Mouse (Mus musculus) CH12.LX (cell line): ENCODE data around the gene Map4k3. TPM values are rescaled to one million over a fixed set of nuclear protein-coding genes. Genes with fewer than 3 reads are reported as not detected.
A peak's percentile ranks its signal among the peaks of the same experiment; 100 is the strongest.

Experiments
- DNase-seq: peaks from one replicate; pipeline ENCODE4 v3.0.0-alpha.2; 2013; ENCODE audit errors: extremely low read depth
- H3K27ac ChIP-seq: 2 replicates; pipeline ENCODE4 v1.5.1; 2012; ENCODE audit warnings: low read depth, mild to moderate bottlenecking, control low read depth, moderate library complexity; ENCODE audit not compliant: insufficient read depth
- H3K27me3 ChIP-seq: replicated peaks from 2 replicates; pipeline ENCODE3; 2012; ENCODE audit warnings: inconsistent platforms
- H3K36me3 ChIP-seq, 2 experiments: replicated peaks in 1 of 2; 2 replicates each; pipeline versions ENCODE3 to v1.6.1; 2012; ENCODE audit warnings: inconsistent platforms in 1 of 2, low read length in 1 of 2, mild to moderate bottlenecking in 1 of 2, mixed read lengths in 1 of 2, moderate library complexity in 1 of 2; ENCODE audit not compliant: control insufficient read depth in 1 of 2, insufficient read depth in 1 of 2
- H3K4me1 ChIP-seq, 2 experiments: 2 replicates each; pipeline ENCODE4 v1.6.1; 2012; ENCODE audit warnings: inconsistent platforms in 1 of 2, moderate library complexity in 1 of 2; ENCODE audit not compliant: insufficient read depth in 2 of 2, control insufficient read depth in 1 of 2
- H3K4me2 ChIP-seq: 2 replicates; pipeline ENCODE4 v1.6.1; 2012; ENCODE audit warnings: low read depth, mild to moderate bottlenecking, control low read depth; ENCODE audit not compliant: poor library complexity, insufficient read depth, severe bottlenecking
- H3K4me3 ChIP-seq, 3 experiments: fragments of 150-350 bp in 1 of 3; sonication (generic) in 1 of 3; replicated peaks in 1 of 3; 2 replicates each; pipeline versions ENCODE3 to v1.5.1; 2011 to 2012; ENCODE audit warnings: low read depth in 2 of 3, low read length in 2 of 3, mild to moderate bottlenecking in 2 of 3, moderate library complexity in 2 of 3, control low read depth in 1 of 3, improper control_type of control experiment in 1 of 3, inconsistent platforms in 1 of 3, mixed read lengths in 1 of 3; ENCODE audit not compliant: poor library complexity in 1 of 3
- H3K79me2 ChIP-seq: replicated peaks from 2 replicates; pipeline ENCODE4 v1.6.1; 2012; ENCODE audit warnings: mild to moderate bottlenecking, moderate library complexity; ENCODE audit not compliant: control insufficient read depth, poor library complexity, insufficient read depth, severe bottlenecking; ENCODE audit errors: extremely low read depth
- H3K9ac ChIP-seq: 2 replicates; pipeline ENCODE4 v1.6.1; 2012; ENCODE audit warnings: low read depth, mild to moderate bottlenecking, control low read depth, moderate library complexity; ENCODE audit not compliant: insufficient read depth
- H3K9me3 ChIP-seq: replicated peaks from 2 replicates; pipeline ENCODE3; 2012; ENCODE audit warnings: low read length, inconsistent platforms, mixed read lengths
- BHLHE40 ChIP-seq: IDR thresholded peaks from 2 replicates; pipeline ENCODE4 v1.6.1; 2011; ENCODE audit warnings: mild to moderate bottlenecking, low read depth, low read length, improper control_type of control experiment
- CHD2 ChIP-seq: IDR thresholded peaks from 2 replicates; pipeline ENCODE4 v1.6.1; 2011; ENCODE audit warnings: low read length, improper control_type of control experiment
- CTCF ChIP-seq, 2 experiments: IDR thresholded peaks in 1 of 2; conservative IDR thresholded peaks in 1 of 2; 2 replicates each; pipeline ENCODE4 v1.5.1; 2011 to 2012; ENCODE audit warnings: low read depth in 2 of 2, low read length in 2 of 2, improper control_type of control experiment in 1 of 2, inconsistent platforms in 1 of 2, mild to moderate bottlenecking in 1 of 2, moderate library complexity in 1 of 2
- ELF1 ChIP-seq: IDR thresholded peaks from 2 replicates; pipeline ENCODE4 v1.6.1; 2014; ENCODE audit warnings: low read depth, mild to moderate bottlenecking, inconsistent platforms, low read length, improper control_type of control experiment
- EP300 ChIP-seq: IDR thresholded peaks from 2 replicates; pipeline ENCODE4 v1.6.1; 2011; ENCODE audit warnings: low read length, improper control_type of control experiment
- ETS1 ChIP-seq: conservative IDR thresholded peaks from 2 replicates; pipeline ENCODE4 v1.6.1; 2012; ENCODE audit warnings: low read depth, mild to moderate bottlenecking, inconsistent platforms, low read length, improper control_type of control experiment, moderate library complexity
- HCFC1 ChIP-seq: IDR thresholded peaks from 2 replicates; pipeline ENCODE4 v1.6.1; 2012; ENCODE audit warnings: low read depth, mild to moderate bottlenecking, inconsistent platforms, low read length, improper control_type of control experiment
- IRF4 ChIP-seq: IDR thresholded peaks from 2 replicates; pipeline ENCODE4 v1.6.1; 2014; ENCODE audit warnings: low read depth, mild to moderate bottlenecking, inconsistent platforms, low read length, improper control_type of control experiment
- JUND ChIP-seq: conservative IDR thresholded peaks from 2 replicates; pipeline ENCODE4 v1.6.1; 2011; ENCODE audit warnings: low read depth, low read length, improper control_type of control experiment
- MAX ChIP-seq: IDR thresholded peaks from 2 replicates; pipeline ENCODE4 v1.6.1; 2011; ENCODE audit warnings: low read length, improper control_type of control experiment
- MAZ ChIP-seq: IDR thresholded peaks from 2 replicates; pipeline ENCODE4 v1.6.1; 2012; ENCODE audit warnings: low read depth, mild to moderate bottlenecking, inconsistent platforms, low read length, improper control_type of control experiment, moderate library complexity
- MEF2A ChIP-seq: IDR thresholded peaks from 2 replicates; pipeline ENCODE4 v1.6.1; 2014; ENCODE audit warnings: low read depth, mild to moderate bottlenecking, inconsistent platforms, low read length, improper control_type of control experiment, borderline replicate concordance
- MXI1 ChIP-seq: IDR thresholded peaks from 2 replicates; pipeline ENCODE4 v1.6.1; 2011; ENCODE audit warnings: mild to moderate bottlenecking, low read depth, low read length, improper control_type of control experiment
- MYC ChIP-seq: IDR thresholded peaks from 2 replicates; pipeline ENCODE4 v1.6.1; 2011; ENCODE audit warnings: low read depth, mild to moderate bottlenecking, improper control_type of control experiment, low read length
- NELFE ChIP-seq: IDR thresholded peaks from 2 replicates; pipeline ENCODE4 v1.6.1; 2011; ENCODE audit warnings: low read depth, low read length, improper control_type of control experiment
- NRF1 ChIP-seq: IDR thresholded peaks from 2 replicates; pipeline ENCODE4 v1.6.1; 2014; ENCODE audit warnings: low read depth, mild to moderate bottlenecking, inconsistent platforms, low read length, improper control_type of control experiment, moderate library complexity
- PAX5 ChIP-seq: IDR thresholded peaks from 2 replicates; pipeline ENCODE4 v1.6.1; 2012; ENCODE audit warnings: low read length, inconsistent platforms, mixed read lengths
- POLR2A ChIP-seq: IDR thresholded peaks from 2 replicates; pipeline ENCODE4 v1.6.1; 2011; ENCODE audit warnings: low read depth, mild to moderate bottlenecking, improper control_type of control experiment, low read length
- POLR2AphosphoS2 ChIP-seq: IDR thresholded peaks from 2 replicates; pipeline ENCODE4 v1.6.1; 2011; ENCODE audit warnings: low read depth, low read length, improper control_type of control experiment
- RAD21 ChIP-seq: IDR thresholded peaks from 2 replicates; pipeline ENCODE4 v1.6.1; 2011; ENCODE audit warnings: low read depth, mild to moderate bottlenecking, low read length, improper control_type of control experiment, moderate library complexity
- RCOR1 ChIP-seq: conservative IDR thresholded peaks from 2 replicates; pipeline ENCODE4 v1.6.1; 2012; ENCODE audit warnings: low read depth, mild to moderate bottlenecking, inconsistent platforms, low read length, improper control_type of control experiment
- TBP ChIP-seq: conservative IDR thresholded peaks from 2 replicates; pipeline ENCODE4 v1.6.1; 2011; ENCODE audit warnings: low read depth, low read length, improper control_type of control experiment
- UBTF ChIP-seq: IDR thresholded peaks from 2 replicates; pipeline ENCODE4 v1.6.1; 2012; ENCODE audit warnings: low read depth, mild to moderate bottlenecking, inconsistent platforms, low read length, improper control_type of control experiment, moderate library complexity
- USF1 ChIP-seq: IDR thresholded peaks from 2 replicates; pipeline ENCODE4 v1.6.1; 2014; ENCODE audit warnings: low read depth, mild to moderate bottlenecking, inconsistent platforms, low read length, improper control_type of control experiment
- USF2 ChIP-seq: conservative IDR thresholded peaks from 2 replicates; pipeline ENCODE4 v1.6.1; 2011; ENCODE audit warnings: low read depth, low read length, improper control_type of control experiment
- ZC3H11A ChIP-seq: IDR thresholded peaks from 2 replicates; pipeline ENCODE4 v1.6.1; 2012; ENCODE audit warnings: low read depth, mild to moderate bottlenecking, inconsistent platforms, low read length, improper control_type of control experiment
- ZKSCAN1 ChIP-seq: IDR thresholded peaks from 2 replicates; pipeline ENCODE4 v1.6.1; 2012; ENCODE audit warnings: low read depth, inconsistent platforms, low read length, improper control_type of control experiment, borderline replicate concordance
- ZMIZ1 ChIP-seq: IDR thresholded peaks from 2 replicates; pipeline ENCODE4 v1.6.1; 2012; ENCODE audit warnings: low read depth, mild to moderate bottlenecking, inconsistent platforms, low read length, improper control_type of control experiment
- ZNF384 ChIP-seq: IDR thresholded peaks from 2 replicates; pipeline ENCODE4 v1.6.1; 2012; ENCODE audit warnings: low read depth, low read length, improper control_type of control experiment, inconsistent platforms
- dilution Hi-C: fragments of 300-500 bp; cut with MboI; formaldehyde crosslinking; loops from 2 replicates; pipeline ENCODE4 v1.14.3; 2020; ENCODE audit warnings: low sequenced_read_pairs; ENCODE audit not compliant: extremely low pct_unique_long_range_greater_than_20kb, extremely low pct_ligation_motif_present
- in situ Hi-C: fragments of 300-500 bp; cut with MboI; formaldehyde crosslinking; loops from 3 replicates; pipeline ENCODE4 v1.14.3; 2019; ENCODE audit warnings: low sequenced_read_pairs, low pct_ligation_motif_present, low pct_unique_long_range_greater_than_20kb, mixed read lengths
- polyA plus RNA-seq: library from polyadenylated mRNA; unstranded; fragments of >175 nt; gene quantifications from 2 replicates; pipeline ENCODE4 v1.2.1, GENCODE M21; 2012; ENCODE audit warnings: low read depth; ENCODE audit not compliant: insufficient read length
- total RNA-seq, 2 experiments: library from RNA; depleted of rRNA; stranded (reverse); fragments of 300-350 nt in 1 of 2; fragments of >200 nt in 1 of 2; gene quantifications; 2 replicates each; pipeline ENCODE4 v1.2.3; 2012 to 2014

Map4k3 gene
- total and polyA plus RNA-seq, 3 experiments: 2.7 to 4.3 (median 3.2) TPM

- Histone ChIP-seq H3K4me3 (no peak overlapping the region), H3K9me3 (no peaks in the 10 kb centered on the region), H3K4me2 (no peak overlapping the region), H3K27me3 (no peaks in the 10 kb centered on the region), H3K4me1 (peaks cover 2 to 27% of the 10 kb centered on the region in 2 experiments; a peak in 3 of 4 replicates), H3K79me2 (no peaks in the 10 kb centered on the region), H3K9ac (no peak overlapping the region), H3K36me3 (peaks cover 0 to 19% of the 10 kb centered on the region in 2 experiments), H3K27ac (no peak overlapping the region)
- no peak for DNase-seq
- in situ Hi-C loops (loop anchor here (10.0 to 25.0 kb wide), 2 partner anchors 73 to 270 kb away; partner anchors contain the start of genes Dhx57, Morn2 and Sos1), dilution Hi-C loops (loop anchor here (25.0 kb wide), 1 partner anchor 95 kb away; no protein-coding TSS in a partner anchor)
- TF ChIP-seq CTCF (conservative IDR thresholded peaks at IDR 0.05 in 1 of 2, IDR thresholded peaks at IDR 0.05 in 1 of 2; ENCODE audit: low read depth in 2 of 2, low read length in 2 of 2): 0 out of 4 replicates have a peak, but pooled peaks of 1 of the 2 experiments have one; percentile 18
- TF ChIP-seq ZMIZ1: no peak
Measured at GRCm38 (mm10) chr17:80557461-80557860, 170.8 kb downstream of the Map4k3 start.

GRCm38 (mm10) chr17:80553318-80554270 is 174.7 kb downstream of the Map4k3 start:
- Histone ChIP-seq H3K4me2 (peak overlapping the region; percentile 53), H3K9me3 (no peaks in the 10 kb centered on the region), H3K36me3 (peaks cover 0 to 19% of the 10 kb centered on the region in 2 experiments), H3K4me1 (peaks cover 5 to 23% of the 10 kb centered on the region in 2 experiments), H3K27ac (peak overlapping the region; percentile 76), H3K79me2 (no peaks in the 10 kb centered on the region), H3K9ac (peak overlapping the region; percentile 54), H3K4me3 (peak overlapping the region; percentile 75 to 89 (median 82)), H3K27me3 (no peaks in the 10 kb centered on the region)
- peak; percentile 91 for DNase-seq
- in situ Hi-C loops (loop anchor here (10.0 to 25.0 kb wide), 2 partner anchors 69 to 266 kb away; partner anchors contain the start of genes Dhx57, Morn2 and Sos1), dilution Hi-C loops (loop anchor here (25.0 kb wide), 1 partner anchor 91 kb away; no protein-coding TSS in a partner anchor)
- no peak for TF ChIP-seq USF2
- TF ChIP-seq RCOR1: no peak
- TF ChIP-seq POLR2AphosphoS2: no peak
- TF ChIP-seq MEF2A: no peak
- peak; percentile 76 for TF ChIP-seq BHLHE40
- TF ChIP-seq CHD2: peak; percentile 92
- TF ChIP-seq MAZ: no peak
- no peak for TF ChIP-seq NRF1
- no peak for TF ChIP-seq USF1
- TF ChIP-seq PAX5: no peak
- peak; percentile 56 to 91; a peak in 3 of 4 replicates for TF ChIP-seq CTCF (conservative IDR thresholded peaks at IDR 0.05 in 1 of 2, IDR thresholded peaks at IDR 0.05 in 1 of 2; ENCODE audit: low read depth in 2 of 2, low read length in 2 of 2)
- TF ChIP-seq NELFE: peak; percentile 63; the same call in 1 of the 2 replicates
- TF ChIP-seq MXI1: peak; percentile 81
- peak; percentile 35; the same call in 1 of the 2 replicates for TF ChIP-seq ZC3H11A
- peak; percentile 80 for TF ChIP-seq HCFC1
- TF ChIP-seq EP300: no peak; the same call in 1 of the 2 replicates
- TF ChIP-seq MAX: peak; percentile 61; the same call in 1 of the 2 replicates
- TF ChIP-seq ETS1: 0 out of 2 replicates have a peak, but pooled peaks have one; percentile 1
- peak; percentile 89 for TF ChIP-seq RAD21
- TF ChIP-seq MYC: peak; percentile 92
- peak; percentile 67 for TF ChIP-seq ELF1
- peak; percentile 53 for TF ChIP-seq POLR2A
- no peak; the same call in 1 of the 2 replicates for TF ChIP-seq JUND
- no peak for TF ChIP-seq ZNF384
- TF ChIP-seq IRF4: peak; percentile 33
- no peak; the same call in 1 of the 2 replicates for TF ChIP-seq UBTF
- TF ChIP-seq ZMIZ1: no peak
- 0 out of 2 replicates have a peak, but pooled peaks have one; percentile 74 for TF ChIP-seq TBP
- no peak for TF ChIP-seq ZKSCAN1
